Mouse (Mus musculus): ENCODE results near the gene Dnhd1. TPM values are rescaled to one million over a fixed set of nuclear protein-coding genes. Genes with fewer than 3 reads are reported as not detected.

Gene Dnhd1
- polyA plus RNA-seq, 1 experiment from 2014 or later, result 0.22 TPM

GRCm38 (mm10) chr7:105736264-105736901, 85.8 kb downstream of the Dnhd1 start, which contains the start of gene Ilk:
Gene Ilk (plus strand): TSS chr7:105736592.
- under 1% methylated on average over 62 of the region's 62 CpGs for WGBS (ENCODE audit: insufficient replicate concordance)
- no peak for TF ChIP-seq EP300 (IDR thresholded peaks at IDR 0.05; ENCODE audit: low read depth)
- no peak for TF ChIP-seq CTCF (IDR thresholded peaks at IDR 0.05; ENCODE audit: low read depth)
- Histone ChIP-seq H3K4me3 (ENCODE audit: low read depth, low read length) (peak within 1 kb of the TSS; percentile 94), H3K36me3 (replicated peaks; ENCODE audit: insufficient read depth, low read length) (peaks cover 49% of the 10 kb centered on the region), H3K27ac (ENCODE audit: low read depth) (peak within 1 kb of the TSS; percentile 97), H3K27me3 (ENCODE audit: insufficient read depth, low read length) (no peaks in the 10 kb centered on the region), H3K4me2 (ENCODE audit: low read depth, low read length) (peak within 1 kb of the TSS; percentile 98), H3K9me3 (ENCODE audit: low read length) (no peaks in the 10 kb centered on the region), H3K9ac (replicated peaks) (peak within 1 kb of the TSS; percentile 96), H3K4me1 (ENCODE audit: insufficient read depth) (peaks cover 22% of the 10 kb centered on the region)
- DNase-seq (peak; percentile 92), ATAC-seq (peak; percentile 99)

GRCm38 (mm10) chr7:105736911-105737521, 86.4 kb downstream of the Dnhd1 start, which contains the start of gene Rrp8:
Gene Rrp8 (minus strand): TSS chr7:105737385.
- peak; percentile 25 for ATAC-seq
- peak within 1 kb of the TSS; percentile 97 for H3K27ac ChIP-seq (ENCODE audit: low read depth)
- H3K9ac ChIP-seq (replicated peaks), result peak within 1 kb of the TSS; percentile 96
- H3K36me3 ChIP-seq (replicated peaks; ENCODE audit: insufficient read depth, low read length), result peaks cover 49% of the 10 kb centered on the region
- H3K9me3 ChIP-seq (ENCODE audit: low read length), result no peaks in the 10 kb centered on the region
- peaks cover 22% of the 10 kb centered on the region for H3K4me1 ChIP-seq (ENCODE audit: insufficient read depth)
- H3K27me3 ChIP-seq (ENCODE audit: insufficient read depth, low read length), result no peaks in the 10 kb centered on the region
- under 1% methylated on average over 30 of the region's 30 CpGs for WGBS (ENCODE audit: insufficient replicate concordance)
- peak within 1 kb of the TSS; percentile 94 for H3K4me3 ChIP-seq (ENCODE audit: low read depth, low read length)
- DNase-seq, result peak; percentile 55
- TF ChIP-seq CTCF (IDR thresholded peaks at IDR 0.05; ENCODE audit: low read depth), result no peak
- no peak for TF ChIP-seq EP300 (IDR thresholded peaks at IDR 0.05; ENCODE audit: low read depth)
- H3K4me2 ChIP-seq (ENCODE audit: low read depth, low read length), result peak within 1 kb of the TSS; percentile 98

- TF ChIP-seq CTCF (IDR thresholded peaks at IDR 0.05; ENCODE audit: low read depth) (no peak), EP300 (IDR thresholded peaks at IDR 0.05; ENCODE audit: low read depth) (no peak)
- Histone ChIP-seq H3K4me3 (ENCODE audit: low read depth, low read length) (peak overlapping the region; percentile 94), H3K27me3 (ENCODE audit: insufficient read depth, low read length) (no peaks in the 10 kb centered on the region), H3K9ac (replicated peaks) (peak overlapping the region; percentile 96), H3K9me3 (ENCODE audit: low read length) (no peaks in the 10 kb centered on the region), H3K27ac (ENCODE audit: low read depth) (peak overlapping the region; percentile 97), H3K4me2 (ENCODE audit: low read depth, low read length) (peak overlapping the region; percentile 98), H3K4me1 (ENCODE audit: insufficient read depth) (peaks cover 22% of the 10 kb centered on the region), H3K36me3 (replicated peaks; ENCODE audit: insufficient read depth, low read length) (peaks cover 49% of the 10 kb centered on the region)
- no peak for DNase-seq
- no peak for ATAC-seq
- WGBS (ENCODE audit: insufficient replicate concordance), result 25% methylated on average over 3 of the region's 3 CpGs
Measured at GRCm38 (mm10) chr7:105737648-105738047, 87.0 kb downstream of the Dnhd1 start.

- TF ChIP-seq EP300 (IDR thresholded peaks at IDR 0.05; ENCODE audit: low read depth), result no peak
- TF ChIP-seq CTCF (IDR thresholded peaks at IDR 0.05; ENCODE audit: low read depth), result no peak
- Histone ChIP-seq H3K36me3 (replicated peaks; ENCODE audit: insufficient read depth, low read length) (peaks cover 43% of the 10 kb centered on the region), H3K9ac (replicated peaks) (peak overlapping the region; percentile 2; the same call in 1 of the 2 replicates), H3K9me3 (ENCODE audit: low read length) (no peaks in the 10 kb centered on the region), H3K27ac (ENCODE audit: low read depth) (peak overlapping the region; percentile 97; the same call in 1 of the 2 replicates), H3K27me3 (ENCODE audit: insufficient read depth, low read length) (no peaks in the 10 kb centered on the region), H3K4me3 (ENCODE audit: low read depth, low read length) (peak overlapping the region; percentile 94), H3K4me1 (ENCODE audit: insufficient read depth) (peaks cover 27% of the 10 kb centered on the region), H3K4me2 (ENCODE audit: low read depth, low read length) (peak overlapping the region; percentile 98)
- 52% methylated on average over 2 of the region's 2 CpGs for WGBS (ENCODE audit: insufficient replicate concordance)
- DNase-seq, result no peak
- no peak for ATAC-seq
Measured at GRCm38 (mm10) chr7:105738286-105738685, 87.7 kb downstream of the Dnhd1 start.

GRCm38 (mm10) chr7:105738948-105739347, 88.3 kb downstream of the Dnhd1 start:
- H3K9ac ChIP-seq (replicated peaks), result 0 out of 2 replicates have a peak overlapping the region, but pooled peaks have one; percentile 2
- H3K27me3 ChIP-seq (ENCODE audit: insufficient read depth, low read length), result no peaks in the 10 kb centered on the region
- peak overlapping the region; percentile 98 for H3K4me2 ChIP-seq (ENCODE audit: low read depth, low read length)
- TF ChIP-seq CTCF (IDR thresholded peaks at IDR 0.05; ENCODE audit: low read depth), result no peak
- TF ChIP-seq EP300 (IDR thresholded peaks at IDR 0.05; ENCODE audit: low read depth), result peak; percentile 27; the same call in 1 of the 2 replicates
- H3K36me3 ChIP-seq (replicated peaks; ENCODE audit: insufficient read depth, low read length), result peaks cover 36% of the 10 kb centered on the region
- ATAC-seq (no peak), DNase-seq (peak; percentile 59)
- 43% methylated on average over 3 of the region's 3 CpGs for WGBS (ENCODE audit: insufficient replicate concordance)
- H3K4me3 ChIP-seq (ENCODE audit: low read depth, low read length), result peak overlapping the region; percentile 2; the same call in 1 of the 2 replicates
- H3K27ac ChIP-seq (ENCODE audit: low read depth), result peak overlapping the region; percentile 64
- no peaks in the 10 kb centered on the region for H3K9me3 ChIP-seq (ENCODE audit: low read length)
- peaks cover 29% of the 10 kb centered on the region for H3K4me1 ChIP-seq (ENCODE audit: insufficient read depth)

- Histone ChIP-seq H3K36me3 (replicated peaks; ENCODE audit: insufficient read depth, low read length) (peaks cover 26% of the 10 kb centered on the region), H3K27ac (ENCODE audit: low read depth) (no peak overlapping the region), H3K9ac (replicated peaks) (no peak overlapping the region), H3K4me3 (ENCODE audit: low read depth, low read length) (no peak overlapping the region), H3K27me3 (ENCODE audit: insufficient read depth, low read length) (no peaks in the 10 kb centered on the region), H3K9me3 (ENCODE audit: low read length) (no peaks in the 10 kb centered on the region), H3K4me1 (ENCODE audit: insufficient read depth) (peaks cover 29% of the 10 kb centered on the region), H3K4me2 (ENCODE audit: low read depth, low read length) (no peak overlapping the region)
- DNase-seq (no peak), ATAC-seq (no peak)
- 92% methylated on average over 13 of the region's 13 CpGs for WGBS (ENCODE audit: insufficient replicate concordance)
- no peak for TF ChIP-seq CTCF (IDR thresholded peaks at IDR 0.05; ENCODE audit: low read depth)
- TF ChIP-seq EP300 (IDR thresholded peaks at IDR 0.05; ENCODE audit: low read depth), result no peak
Measured at GRCm38 (mm10) chr7:105740089-105740795, 89.6 kb downstream of the Dnhd1 start.

Measured in liver, postnatal 0 days (tissue).